8 mouse cellular contexts compared by ENCODE assay signal in the genomic region with DNA sequence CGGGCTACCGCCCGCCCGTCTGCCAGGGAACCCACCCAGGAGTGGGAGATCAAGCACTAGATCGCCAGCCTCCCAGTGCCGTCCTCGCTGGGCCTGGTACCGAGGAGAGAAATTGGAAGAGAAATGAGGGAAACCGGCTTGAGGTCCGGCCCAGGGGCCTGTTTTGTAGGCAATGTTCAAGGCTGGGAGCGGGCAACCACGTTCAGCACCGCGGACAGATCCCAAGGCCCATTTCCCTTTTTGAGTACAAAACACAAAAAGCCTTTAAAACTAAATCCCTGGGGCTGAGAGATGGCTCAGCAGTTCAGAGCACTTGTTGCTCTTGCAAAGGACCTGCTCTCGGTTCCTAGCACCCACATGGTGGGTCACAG.
DNase-seq lines count a peak whose midpoint lies in the region; ATAC-seq and TF ChIP-seq lines count a peak whose summit lies in the region.
"Not testable (repeated sequence)": the region's sequence is repeated elsewhere in the genome, so short reads cannot be mapped to it uniquely, and the experiment has no call there.

No protein-coding gene starts in this region.

- not testable (repeated sequence) for H3K9ac ChIP-seq in embryonic facial prominence, embryonic 13.5 days; heart, postnatal 0 days (replicated peaks; ENCODE audit: low read depth, low read length); intestine, embryonic 16.5 days (ENCODE audit: low read depth, low read length); limb, embryonic 11.5 days (ENCODE audit: low read length); liver, embryonic 12.5 days; lung, postnatal 0 days (replicated peaks; ENCODE audit: low read depth); neural tube, embryonic 12.5 days; stomach, postnatal 0 days (ENCODE audit: low read length)

- not testable (repeated sequence) for H3K4me1 ChIP-seq in embryonic facial prominence, embryonic 13.5 days; heart, postnatal 0 days (ENCODE audit: control insufficient read depth, insufficient read depth); intestine, embryonic 16.5 days (ENCODE audit: control insufficient read depth, insufficient read depth, low read length); limb, embryonic 11.5 days (ENCODE audit: control insufficient read depth, insufficient read depth, low read length); liver, embryonic 12.5 days; lung, postnatal 0 days (ENCODE audit: insufficient read depth, low read depth, low read length); neural tube, embryonic 12.5 days; stomach, postnatal 0 days (replicated peaks; ENCODE audit: control insufficient read depth, insufficient read depth)

- not testable (repeated sequence) for H3K27ac ChIP-seq in embryonic facial prominence, embryonic 13.5 days; heart, postnatal 0 days (ENCODE audit: low read depth); intestine, embryonic 16.5 days (ENCODE audit: low read length); limb, embryonic 11.5 days (replicated peaks; ENCODE audit: low read depth, low read length); liver, embryonic 12.5 days; lung, postnatal 0 days (ENCODE audit: low read length); neural tube, embryonic 12.5 days; stomach, postnatal 0 days (replicated peaks)

- no CpG with 5 or more reads among the region's 15 CpGs for WGBS in embryonic facial prominence, embryonic 13.5 days
- WGBS in heart, postnatal 0 days: no CpG with 5 or more reads among the region's 15 CpGs
- no CpG with 5 or more reads among the region's 15 CpGs for WGBS in intestine, embryonic 16.5 days
- whole genome bisulfite sequencing in limb, embryonic 11.5 days: no CpG with 5 or more reads among the region's 15 CpGs
- no CpG with 5 or more reads among the region's 15 CpGs for WGBS in liver, embryonic 12.5 days (ENCODE audit: insufficient replicate concordance)
- no CpG with 5 or more reads among the region's 15 CpGs for WGBS in lung, postnatal 0 days
- no CpG with 5 or more reads among the region's 15 CpGs for WGBS in neural tube, embryonic 12.5 days
- no CpG with 5 or more reads among the region's 15 CpGs for WGBS in stomach, postnatal 0 days

- TF ChIP-seq CTCF in heart, postnatal 0 days (IDR thresholded peaks at IDR 0.05; ENCODE audit: low read depth); lung, postnatal 0 days (IDR thresholded peaks at IDR 0.05); stomach, postnatal 0 days (IDR thresholded peaks at IDR 0.05; ENCODE audit: low read depth): not testable (repeated sequence)

- H3K4me3 ChIP-seq in embryonic facial prominence, embryonic 13.5 days; heart, postnatal 0 days (ENCODE audit: low read depth, low read length); intestine, embryonic 16.5 days (ENCODE audit: low read length); limb, embryonic 11.5 days (ENCODE audit: low read depth, low read length); liver, embryonic 12.5 days; lung, postnatal 0 days (ENCODE audit: low read depth, low read length); neural tube, embryonic 12.5 days; stomach, postnatal 0 days (ENCODE audit: low read depth, low read length): not testable (repeated sequence)

- H3K36me3 ChIP-seq in embryonic facial prominence, embryonic 13.5 days; heart, postnatal 0 days (replicated peaks; ENCODE audit: control insufficient read depth, insufficient read depth, low read length); intestine, embryonic 16.5 days (ENCODE audit: control insufficient read depth, insufficient read depth, low read length); limb, embryonic 11.5 days (ENCODE audit: control insufficient read depth, insufficient read depth, low read length); liver, embryonic 12.5 days; lung, postnatal 0 days (ENCODE audit: insufficient read depth, low read length); neural tube, embryonic 12.5 days; stomach, postnatal 0 days (ENCODE audit: control insufficient read depth, insufficient read depth, low read length): not testable (repeated sequence)

- DNase-seq in heart, postnatal 0 days (ENCODE audit: low spot score); limb, embryonic 11.5 days (ENCODE audit: low spot score); lung, postnatal 0 days (ENCODE audit: low spot score); stomach, postnatal 0 days (ENCODE audit: low spot score): not testable (repeated sequence)

- not testable (repeated sequence) for H3K9me3 ChIP-seq in embryonic facial prominence, embryonic 13.5 days; heart, postnatal 0 days (replicated peaks; ENCODE audit: control insufficient read depth, low read length); intestine, embryonic 16.5 days (ENCODE audit: control insufficient read depth, low read length); limb, embryonic 11.5 days (ENCODE audit: control insufficient read depth, low read length); liver, embryonic 12.5 days (replicated peaks); lung, postnatal 0 days (ENCODE audit: low read length); neural tube, embryonic 12.5 days; stomach, postnatal 0 days (ENCODE audit: control insufficient read depth, low read length)

- H3K4me2 ChIP-seq in embryonic facial prominence, embryonic 13.5 days; heart, postnatal 0 days (ENCODE audit: low read depth, low read length); intestine, embryonic 16.5 days (ENCODE audit: low read depth, low read length); limb, embryonic 11.5 days (ENCODE audit: low read depth, severe bottlenecking); liver, embryonic 12.5 days; lung, postnatal 0 days (replicated peaks; ENCODE audit: low read depth, low read length); neural tube, embryonic 12.5 days (replicated peaks); stomach, postnatal 0 days (replicated peaks; ENCODE audit: low read depth): not testable (repeated sequence)

- ATAC-seq in embryonic facial prominence, embryonic 13.5 days (ENCODE audit: insufficient number of reproducible peaks, insufficient read depth, low FRiP score, low TSS enrichment, low read depth): peak; percentile 11; the same call in 1 of the 2 replicates
- 0 out of 2 replicates have a peak, but pooled peaks have one; percentile 29 for ATAC-seq in heart, postnatal 0 days (ENCODE audit: insufficient read depth, low read depth)
- ATAC-seq in intestine, embryonic 16.5 days: peak; percentile 50
- ATAC-seq in limb, embryonic 11.5 days (ENCODE audit: insufficient number of reproducible peaks, low FRiP score, low TSS enrichment, low read depth): peak; percentile 37; the same call in 1 of the 2 replicates
- ATAC-seq in liver, embryonic 12.5 days: 0 out of 2 replicates have a peak, but pooled peaks have one; percentile 7
- ATAC-seq in lung, postnatal 0 days: peak; percentile 39
- ATAC-seq in neural tube, embryonic 12.5 days (ENCODE audit: low FRiP score, low read depth): 0 out of 2 replicates have a peak, but pooled peaks have one; percentile 8
- peak; percentile 5; the same call in 1 of the 2 replicates for ATAC-seq in stomach, postnatal 0 days (ENCODE audit: low FRiP score, low TSS enrichment)

- TF ChIP-seq EP300 in heart, postnatal 0 days (IDR thresholded peaks at IDR 0.05; ENCODE audit: low read depth); lung, postnatal 0 days (IDR thresholded peaks at IDR 0.05); stomach, postnatal 0 days (optimal IDR thresholded peaks at IDR 0.05): not testable (repeated sequence)

- H3K27me3 ChIP-seq in embryonic facial prominence, embryonic 13.5 days: peaks cover 11% of the 10 kb centered on the region
- H3K27me3 ChIP-seq in heart, postnatal 0 days (ENCODE audit: control insufficient read depth, insufficient read depth, low read length); intestine, embryonic 16.5 days (replicated peaks; ENCODE audit: control insufficient read depth, insufficient read depth, low read length); limb, embryonic 11.5 days (ENCODE audit: control insufficient read depth, insufficient read depth, low read length); lung, postnatal 0 days (replicated peaks; ENCODE audit: insufficient read depth, low read length); neural tube, embryonic 12.5 days (replicated peaks); stomach, postnatal 0 days (ENCODE audit: control insufficient read depth, insufficient read depth, low read length): not testable (repeated sequence)
- H3K27me3 ChIP-seq in liver, embryonic 12.5 days (replicated peaks): peaks cover 21% of the 10 kb centered on the region
